Comparison of ENCODE assay signal across 8 mouse cellular contexts in the genomic region with DNA sequence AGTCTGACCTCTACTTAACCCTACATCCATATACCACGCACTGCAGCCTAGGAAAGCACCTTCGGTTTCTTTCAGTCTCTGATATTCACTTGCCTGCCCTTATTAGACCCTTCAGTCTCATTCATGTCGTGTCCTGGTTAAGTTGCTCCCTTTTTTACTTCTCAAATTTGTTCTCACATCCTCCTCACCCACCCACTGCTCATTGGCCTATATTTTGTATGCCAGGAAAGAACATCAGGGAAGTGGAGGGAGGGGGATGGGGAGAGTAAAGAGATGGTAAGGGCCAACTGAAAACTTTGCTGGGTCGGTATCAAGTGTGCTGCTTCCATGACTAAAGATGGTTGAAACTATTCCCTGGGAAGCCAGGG. TPM values are rescaled to one million over a fixed set of nuclear protein-coding genes. Genes with fewer than 3 reads are reported as not detected.
DNase-seq lines count a peak whose midpoint lies in the region; ATAC-seq and TF ChIP-seq lines count a peak whose summit lies in the region.

No protein-coding gene starts in this region.

- peak overlapping the region; percentile 76 for H3K4me2 ChIP-seq in embryonic facial prominence, embryonic 13.5 days
- H3K4me2 ChIP-seq in kidney, embryonic 16.5 days (replicated peaks; ENCODE audit: low read depth, low read length) = peak overlapping the region; percentile 94
- H3K4me2 ChIP-seq in midbrain, embryonic 14.5 days (ENCODE audit: low read length) = peak overlapping the region; percentile 73

- no peaks in the 10 kb centered on the region for H3K9me3 ChIP-seq in ES-Bruce4 (replicated peaks; ENCODE audit: control insufficient read depth, insufficient read depth, low read length, poor library complexity, severe bottlenecking)
- no peaks in the 10 kb centered on the region for H3K9me3 ChIP-seq in embryonic facial prominence, embryonic 13.5 days
- no peaks in the 10 kb centered on the region for H3K9me3 ChIP-seq in kidney, embryonic 16.5 days (ENCODE audit: low read length)
- no peaks in the 10 kb centered on the region for H3K9me3 ChIP-seq in midbrain, embryonic 14.5 days (ENCODE audit: control insufficient read depth, low read length)

- H3K4me3 ChIP-seq in ES-Bruce4 (ENCODE audit: low read depth, low read length) = peak overlapping the region; percentile 72
- H3K4me3 ChIP-seq in embryonic facial prominence, embryonic 13.5 days = peak overlapping the region; percentile 99
- peak overlapping the region; percentile 99 for H3K4me3 ChIP-seq in kidney, embryonic 16.5 days (ENCODE audit: low read length)
- H3K4me3 ChIP-seq in midbrain, embryonic 14.5 days (replicated peaks; ENCODE audit: low read depth, low read length) = peak overlapping the region; percentile 99

- no peaks in the 10 kb centered on the region for H3K27me3 ChIP-seq in ES-Bruce4 (ENCODE audit: control insufficient read depth, insufficient read depth, low read length, poor library complexity, severe bottlenecking)
- H3K27me3 ChIP-seq in embryonic facial prominence, embryonic 13.5 days = no peaks in the 10 kb centered on the region
- H3K27me3 ChIP-seq in kidney, embryonic 16.5 days (ENCODE audit: insufficient read depth, low read length) = no peaks in the 10 kb centered on the region
- H3K27me3 ChIP-seq in midbrain, embryonic 14.5 days (ENCODE audit: control insufficient read depth, insufficient read depth, low read length) = no peaks in the 10 kb centered on the region

- H3K27ac ChIP-seq in ES-Bruce4 (ENCODE audit: insufficient read depth, low read length) = peak overlapping the region; percentile 49
- peak overlapping the region; percentile 97; the same call in 1 of the 2 replicates for H3K27ac ChIP-seq in embryonic facial prominence, embryonic 13.5 days
- H3K27ac ChIP-seq in kidney, embryonic 16.5 days (ENCODE audit: low read length) = peak overlapping the region; percentile 97
- H3K27ac ChIP-seq in midbrain, embryonic 14.5 days (replicated peaks; ENCODE audit: low read depth, low read length) = peak overlapping the region; percentile 95; the same call in 1 of the 2 replicates

- peak overlapping the region; percentile 98 for H3K9ac ChIP-seq in ES-Bruce4 (ENCODE audit: low read depth, poor library complexity, severe bottlenecking)
- peak overlapping the region; percentile 98 for H3K9ac ChIP-seq in embryonic facial prominence, embryonic 13.5 days
- H3K9ac ChIP-seq in kidney, embryonic 16.5 days (replicated peaks; ENCODE audit: low read length) = peak overlapping the region; percentile 97
- peak overlapping the region; percentile 90 for H3K9ac ChIP-seq in midbrain, embryonic 14.5 days (replicated peaks; ENCODE audit: low read length)

- H3K36me3 ChIP-seq in ES-Bruce4 (ENCODE audit: control insufficient read depth, insufficient read depth, low read length, poor library complexity, severe bottlenecking) = peaks cover 24% of the 10 kb centered on the region
- peaks cover 9% of the 10 kb centered on the region for H3K36me3 ChIP-seq in embryonic facial prominence, embryonic 13.5 days
- H3K36me3 ChIP-seq in kidney, embryonic 16.5 days (ENCODE audit: insufficient read depth, low read length) = peaks cover 7% of the 10 kb centered on the region
- H3K36me3 ChIP-seq in midbrain, embryonic 14.5 days (ENCODE audit: control insufficient read depth, insufficient read depth, low read length) = peaks cover 6% of the 10 kb centered on the region; the same call in 1 of the 2 replicates

- TF ChIP-seq EP300 in ES-Bruce4 (IDR thresholded peaks at IDR 0.05; ENCODE audit: insufficient read depth, low read depth, low read length) = no peak

- no peak for TF ChIP-seq POLR2A in ES-Bruce4 (IDR thresholded peaks at IDR 0.05; ENCODE audit: insufficient read depth, low read length)

- ATAC-seq in embryonic facial prominence, embryonic 13.5 days (ENCODE audit: insufficient number of reproducible peaks, insufficient read depth, low FRiP score, low TSS enrichment, low read depth) = no peak
- ATAC-seq in kidney, embryonic 16.5 days (ENCODE audit: low FRiP score, low TSS enrichment) = no peak
- no peak for ATAC-seq in midbrain, embryonic 14.5 days (ENCODE audit: low FRiP score, low TSS enrichment)
- ATAC-seq in activated CD4-positive, CD25-positive, alpha-beta regulatory T cell, adult 4 months = no peak

- peaks cover 1% of the 10 kb centered on the region for H3K4me1 ChIP-seq in ES-Bruce4 (ENCODE audit: control insufficient read depth, insufficient read depth, low read length)
- peaks cover 27% of the 10 kb centered on the region for H3K4me1 ChIP-seq in embryonic facial prominence, embryonic 13.5 days
- peaks cover 20% of the 10 kb centered on the region for H3K4me1 ChIP-seq in kidney, embryonic 16.5 days (ENCODE audit: insufficient read depth, low read length)
- H3K4me1 ChIP-seq in midbrain, embryonic 14.5 days (ENCODE audit: control insufficient read depth, insufficient read depth, low read length) = peaks cover 25% of the 10 kb centered on the region

- no peak for TF ChIP-seq CTCF in ES-Bruce4 (IDR thresholded peaks at IDR 0.05; ENCODE audit: low read depth, low read length)

- 3% methylated on average over 4 of the region's 4 CpGs for WGBS in embryonic facial prominence, embryonic 13.5 days
- under 1% methylated on average over 4 of the region's 4 CpGs for WGBS in kidney, embryonic 16.5 days
- 2% methylated on average over 4 of the region's 4 CpGs for WGBS in midbrain, embryonic 14.5 days

- peak; percentile 4 to 10 for DNase-seq in heart, adult 18-20 months
- DNase-seq in heart, adult 8-10 months (ENCODE audit: low spot score) = no peak
- DNase-seq in midbrain, embryonic 14.5 days = no peak
- no peak for DNase-seq in B cell, adult 2 months

RNA-seq across cellular contexts. Expression of a gene that starts 1.4 kb away (rescaled TPM):
- total RNA-seq in heart, adult 18-20 months (2021) = 10 to 100 TPM; 10.6 to 11.9 TPM
- total RNA-seq in heart, adult 8-10 months (2022) = 10 to 100 TPM; 10.5 to 14.3 (median 12.4) TPM
- 150 and 155 TPM in 2 replicates for polyA plus RNA-seq in ES-Bruce4 (2011; ENCODE audit: insufficient read depth, insufficient read length, low read depth, missing spikeins)
- polyA plus RNA-seq in embryonic facial prominence, embryonic 13.5 days (2015; fragmentation: Nextera tagmentation; extraction: Ambion mirVana) = 40.6 and 45.6 TPM in 2 replicates
- polyA plus RNA-seq in kidney, embryonic 16.5 days (2015; fragmentation: Nextera tagmentation; extraction: Ambion mirVana) = 28.0 and 34.0 TPM in 2 replicates
- 23.1 and 26.7 TPM in 2 replicates for polyA plus RNA-seq in midbrain, embryonic 14.5 days (2014; fragmentation: Nextera tagmentation; extraction: Ambion mirVana)
- 10 to 100 TPM; 24.9 to 27.0 TPM for polyA plus RNA-seq in activated CD4-positive, CD25-positive, alpha-beta regulatory T cell, adult 4 months (2017; shearing (Covaris generic))

RNA-seq across cellular contexts. Expression of a gene that starts 1.5 kb away (rescaled TPM):
- total RNA-seq in heart, adult 18-20 months (2021) = 10 to 100 TPM in 1 of 2 experiments, 1 to 10 TPM in 1; 9.4 to 10.5 TPM
- total RNA-seq in heart, adult 8-10 months (2022) = 1 to 10 TPM; 8.4 to 9.0 (median 8.8) TPM
- polyA plus RNA-seq in ES-Bruce4 (2011; ENCODE audit: insufficient read depth, insufficient read length, low read depth, missing spikeins) = 81.5 and 86.6 TPM in 2 replicates
- polyA plus RNA-seq in embryonic facial prominence, embryonic 13.5 days (2015; fragmentation: Nextera tagmentation; extraction: Ambion mirVana) = 29.4 and 32.2 TPM in 2 replicates
- 24.8 and 24.9 TPM in 2 replicates for polyA plus RNA-seq in kidney, embryonic 16.5 days (2015; fragmentation: Nextera tagmentation; extraction: Ambion mirVana)
- polyA plus RNA-seq in midbrain, embryonic 14.5 days (2014; fragmentation: Nextera tagmentation; extraction: Ambion mirVana) = 31.2 and 37.8 TPM in 2 replicates
- polyA plus RNA-seq in activated CD4-positive, CD25-positive, alpha-beta regulatory T cell, adult 4 months (2017; shearing (Covaris generic)) = 10 to 100 TPM; 15.5 to 16.5 TPM

Comparison
In these comparisons a context has a peak if more than half of its experiments do, and no peak if none do; other contexts are left out.
1. DNase-seq: peak in heart, adult 18-20 months (2 of 2); none in heart, adult 8-10 months (single experiment), midbrain, embryonic 14.5 days (single experiment) and B cell, adult 2 months (0 of 2).
2. Peak in every context shown above with its lines, with median percentiles within 50 percentile points of each other: H3K27ac ChIP-seq, H3K4me3 ChIP-seq, H3K9ac ChIP-seq and H3K4me2 ChIP-seq.